Mouse (Mus musculus) midbrain, postnatal 0 days (tissue): ENCODE measurements around the gene Aes. TPM values are rescaled to one million over a fixed set of nuclear protein-coding genes. Genes with fewer than 3 reads are reported as not detected.

Experiments used
- ATAC-seq: fragments of 200-750 bp; cut with Nextera tagmentation; 2 replicates; pipeline ENCODE4 v1.8.0; 2017; ENCODE audit warnings: moderate number of reproducible peaks, mild to moderate bottlenecking, moderate TSS enrichment, moderate library complexity; ENCODE audit not compliant: low FRiP score
- DNase-seq: peaks from one replicate; pipeline ENCODE4 v3.0.0-alpha.2; 2015; ENCODE audit warnings: low spot score
- H3K27ac ChIP-seq: fragments of 300-500 bp; sonication (generic); 2 replicates; pipeline ENCODE4 v1.5.1; 2014; ENCODE audit warnings: low read depth, mild to moderate bottlenecking, low read length, mixed read lengths
- H3K27me3 ChIP-seq: fragments of 300-500 bp; sonication (generic); 2 replicates; pipeline ENCODE4 v1.6.1; 2014; ENCODE audit warnings: low read length, control low read depth, mixed read lengths; ENCODE audit not compliant: insufficient read depth
- H3K36me3 ChIP-seq: fragments of 300-500 bp; sonication (generic); 2 replicates; pipeline ENCODE4 v1.6.1; 2014; ENCODE audit warnings: low read length, control low read depth, mixed read lengths; ENCODE audit not compliant: insufficient read depth
- H3K4me1 ChIP-seq: fragments of 300-500 bp; sonication (generic); 2 replicates; pipeline ENCODE4 v1.6.1; 2014; ENCODE audit warnings: mild to moderate bottlenecking, control low read depth, antibody characterized with exemption, low read length, mixed read lengths; ENCODE audit not compliant: insufficient read depth
- H3K4me2 ChIP-seq: fragments of 300-500 bp; sonication (generic); 2 replicates; pipeline ENCODE4 v1.6.1; 2014; ENCODE audit warnings: low read depth, mild to moderate bottlenecking, low read length, mixed read lengths; ENCODE audit not compliant: poor library complexity, severe bottlenecking
- H3K4me3 ChIP-seq: fragments of 300-500 bp; sonication (generic); 2 replicates; pipeline ENCODE4 v1.5.1; 2014; ENCODE audit warnings: low read depth, mild to moderate bottlenecking, low read length, moderate library complexity
- H3K9ac ChIP-seq: fragments of 300-500 bp; sonication (generic); replicated peaks from 2 replicates; pipeline ENCODE4 v1.6.1; 2014; ENCODE audit warnings: mild to moderate bottlenecking, low read length, moderate library complexity, mixed read lengths; ENCODE audit not compliant: poor library complexity, severe bottlenecking
- H3K9me3 ChIP-seq: fragments of 300-500 bp; sonication (generic); 2 replicates; pipeline ENCODE4 v1.6.1; 2016; ENCODE audit warnings: low read length, control low read depth
- CTCF ChIP-seq: IDR thresholded peaks from 2 replicates; pipeline ENCODE4 v1.5.1; 2016; ENCODE audit warnings: antibody characterized with exemption, mild to moderate bottlenecking
- WGBS: fragments of 180-500 bp; shearing (Covaris S2); extraction: QIAGEN DNeasy Blood & Tissue Kit; methylation state at CpG from one replicate; pipeline ENCODE4 v1.1.7; 2014; 5-methylcytosine and 5-hydroxymethylcytosine counted together
- polyA plus RNA-seq: library from polyadenylated mRNA; unstranded; fragments of >200 nt; fragmentation: Nextera tagmentation; extraction: Ambion mirVana; gene quantifications from 2 replicates; pipeline ENCODE4 v1.2.1, GENCODE M21; 2015
- total RNA-seq: library from RNA; depleted of rRNA; stranded (reverse); fragments of >200 nt; gene quantifications from 2 replicates; pipeline ENCODE4 v1.2.3, GENCODE M21; 2014

Aes gene
- total and polyA plus RNA-seq, 2 experiments from 2014 or later: 662 to 805 TPM

DNA sequence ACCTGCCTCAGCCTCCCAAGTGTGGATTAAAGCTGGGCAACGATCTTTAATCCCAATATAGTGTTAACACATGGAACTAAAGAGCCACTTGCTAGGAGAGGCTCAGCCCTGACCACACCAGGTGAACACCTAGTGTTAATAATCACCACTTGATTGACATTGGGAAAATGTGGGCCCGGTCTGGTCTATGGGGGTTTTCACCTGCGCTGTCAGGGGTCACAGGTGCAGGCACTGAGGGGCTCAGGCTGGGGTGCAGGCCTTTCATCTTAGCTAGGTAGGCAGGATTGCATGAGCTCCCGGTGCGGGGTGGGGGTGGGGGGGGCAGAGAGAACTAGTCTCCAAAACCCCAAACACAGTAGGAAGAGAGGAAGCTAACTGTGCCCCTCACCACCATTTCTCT lies 40.3 kb downstream of the Aes start:
- Histone ChIP-seq H3K9me3 (no peaks in the 10 kb centered on the region), H3K27me3 (peaks cover 11% of the 10 kb centered on the region; the same call in 1 of the 2 replicates), H3K4me1 (peaks cover 22% of the 10 kb centered on the region; the same call in 1 of the 2 replicates), H3K4me2 (no peak overlapping the region), H3K4me3 (no peak overlapping the region), H3K27ac (no peak overlapping the region), H3K9ac (no peak overlapping the region), H3K36me3 (no peaks in the 10 kb centered on the region)
- DNase-seq (no peak), ATAC-seq (no peak)
- TF ChIP-seq CTCF: no peak
- 81% methylated on average over 5 of the region's 5 CpGs for WGBS

- no peaks in the 10 kb centered on the region for H3K36me3 ChIP-seq
- H3K9ac ChIP-seq: no peak overlapping the region
- H3K9me3 ChIP-seq: no peaks in the 10 kb centered on the region
- peaks cover 25% of the 10 kb centered on the region; the same call in 1 of the 2 replicates for H3K4me1 ChIP-seq
- TF ChIP-seq CTCF: no peak
- H3K27ac ChIP-seq: no peak overlapping the region
- no peak overlapping the region for H3K4me3 ChIP-seq
- 54% methylated on average over 10 of the region's 10 CpGs for WGBS
- peaks cover 7% of the 10 kb centered on the region; the same call in 1 of the 2 replicates for H3K27me3 ChIP-seq
- ATAC-seq (no peak), DNase-seq (no peak)
- H3K4me2 ChIP-seq: no peak overlapping the region
Measured at GRCm38 (mm10) chr10:81600096-81600495, 40.8 kb downstream of the Aes start.

GRCm38 (mm10) chr10:81600738-81601203 lies 41.5 kb downstream of the Aes start, which contains the start of gene Tle6:
Gene Tle6 (minus strand): TSS chr10:81601073.
- H3K4me3 ChIP-seq: peak within 1 kb of the TSS; percentile 29
- H3K36me3 ChIP-seq: no peaks in the 10 kb centered on the region
- under 1% methylated on average over 25 of the region's 28 CpGs for WGBS
- no peak within 1 kb of the TSS for H3K9ac ChIP-seq
- H3K4me2 ChIP-seq: peak within 1 kb of the TSS; percentile 81
- peaks cover 3% of the 10 kb centered on the region; the same call in 1 of the 2 replicates for H3K27me3 ChIP-seq
- peaks cover 19% of the 10 kb centered on the region; the same call in 1 of the 2 replicates for H3K4me1 ChIP-seq
- no peak for TF ChIP-seq CTCF
- no peaks in the 10 kb centered on the region for H3K9me3 ChIP-seq
- no peak within 1 kb of the TSS for H3K27ac ChIP-seq
- ATAC-seq (peak; percentile 76), DNase-seq (peak; percentile 97)

- ATAC-seq: no peak
Measured at GRCm38 (mm10) chr10:81601396-81601905, 42.2 kb downstream of the Aes start.

GRCm38 (mm10) chr10:81602741-81603151 lies 43.5 kb downstream of the Aes start:
- peak; percentile 83 for TF ChIP-seq CTCF
- no peak overlapping the region for H3K27ac ChIP-seq
- H3K4me1 ChIP-seq: peaks cover 7% of the 10 kb centered on the region; the same call in 1 of the 2 replicates
- no peaks in the 10 kb centered on the region for H3K9me3 ChIP-seq
- H3K27me3 ChIP-seq: peaks cover 3% of the 10 kb centered on the region; the same call in 1 of the 2 replicates
- DNase-seq (peak; percentile 85), ATAC-seq (no peak)
- H3K9ac ChIP-seq: no peak overlapping the region
- H3K4me3 ChIP-seq: no peak overlapping the region
- H3K36me3 ChIP-seq: no peaks in the 10 kb centered on the region
- H3K4me2 ChIP-seq: no peak overlapping the region
- WGBS: 17% methylated on average over 4 of the region's 4 CpGs

More at GRCm38 (mm10) chr10:81601396-81601905, 42.2 kb downstream of the Aes start:
- Histone ChIP-seq H3K27ac (no peak overlapping the region), H3K36me3 (no peaks in the 10 kb centered on the region), H3K9me3 (no peaks in the 10 kb centered on the region), H3K4me3 (no peak overlapping the region), H3K4me2 (peak overlapping the region; percentile 81), H3K9ac (no peak overlapping the region), H3K27me3 (peaks cover 3% of the 10 kb centered on the region; the same call in 1 of the 2 replicates), H3K4me1 (peaks cover 15% of the 10 kb centered on the region; the same call in 1 of the 2 replicates)
- no peak for TF ChIP-seq CTCF
- 12% methylated on average over 7 of the region's 7 CpGs for WGBS
- DNase-seq: no peak
